Mouse (Mus musculus) induced T-regulatory cell, adult 2 months (primary cell): ENCODE measurements around the gene Dop1b.

Experiments
- DNase-seq: peaks from one replicate; pipeline ENCODE4 v3.0.0-alpha.2; 2012; ENCODE audit warnings: low read depth

Dop1b gene

DNA sequence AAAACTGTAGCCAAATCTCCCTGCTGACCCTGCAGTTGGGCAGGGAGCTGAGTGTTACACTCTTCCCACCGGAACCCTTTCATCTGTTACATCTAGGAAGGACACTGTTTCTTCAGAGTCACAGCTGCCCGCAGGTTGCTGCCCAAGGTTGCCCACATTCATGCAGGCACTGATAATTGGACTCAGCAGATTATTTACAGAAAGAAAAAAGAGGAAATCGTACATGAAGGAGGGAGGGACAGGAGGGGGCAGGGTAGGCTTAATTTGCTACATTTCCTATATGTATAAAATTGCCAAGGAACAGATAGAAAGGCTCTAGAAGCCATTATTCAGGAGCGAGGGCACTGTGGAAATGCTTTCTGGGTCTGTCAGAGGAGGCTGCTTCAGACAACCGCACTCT lies 44.9 kb downstream of the Dop1b start:
- DNase-seq, result no peak

DNA sequence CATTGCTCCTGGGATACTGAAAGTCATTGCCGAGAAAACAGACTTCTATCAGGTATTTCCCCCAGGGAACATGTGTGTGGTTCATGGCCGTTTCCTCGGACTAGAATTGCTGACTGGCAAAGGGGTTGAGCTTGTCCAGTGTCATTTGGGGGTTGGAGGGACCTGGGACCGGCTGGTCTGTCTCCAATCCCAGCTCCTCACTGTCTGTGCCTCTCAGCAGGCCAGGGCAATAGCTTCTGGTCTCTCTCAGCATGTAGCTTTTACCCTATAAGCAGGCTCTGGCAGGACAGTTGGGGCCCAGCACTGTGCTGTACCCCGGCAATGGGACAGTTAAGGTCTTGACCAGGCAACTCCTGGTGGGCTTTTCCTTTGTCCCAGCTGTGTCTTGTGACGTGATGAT lies 51.7 kb downstream of the Dop1b start:
- DNase-seq, result no peak

DNA sequence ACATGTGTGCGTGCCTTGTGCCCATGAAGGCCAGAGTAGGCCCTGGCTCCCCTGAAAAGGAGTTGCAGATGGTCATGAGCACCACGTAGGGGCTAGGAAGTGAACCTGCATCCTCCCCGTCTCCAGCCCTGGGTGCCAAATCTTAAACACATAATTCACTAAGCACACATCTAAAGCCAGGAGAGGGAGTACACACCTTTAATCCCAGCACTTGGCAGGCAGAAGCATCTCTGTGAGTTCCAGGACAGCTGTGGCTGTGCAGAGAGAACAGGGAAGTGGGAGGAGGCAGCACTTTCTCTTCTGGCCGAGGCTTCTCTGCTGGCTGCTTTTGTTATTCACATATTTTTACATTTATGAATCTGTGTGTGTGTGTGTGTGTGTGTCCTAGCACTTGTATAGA lies 52.9 kb downstream of the Dop1b start:
- DNase-seq, result no peak

- DNase-seq, result peak; percentile 56
Observed at GRCm38 (mm10) chr16:93766956-93767355, 55.3 kb downstream of the Dop1b start.

- peak; percentile 43 for DNase-seq
Observed at GRCm38 (mm10) chr16:93767548-93767947, 55.8 kb downstream of the Dop1b start.

DNA sequence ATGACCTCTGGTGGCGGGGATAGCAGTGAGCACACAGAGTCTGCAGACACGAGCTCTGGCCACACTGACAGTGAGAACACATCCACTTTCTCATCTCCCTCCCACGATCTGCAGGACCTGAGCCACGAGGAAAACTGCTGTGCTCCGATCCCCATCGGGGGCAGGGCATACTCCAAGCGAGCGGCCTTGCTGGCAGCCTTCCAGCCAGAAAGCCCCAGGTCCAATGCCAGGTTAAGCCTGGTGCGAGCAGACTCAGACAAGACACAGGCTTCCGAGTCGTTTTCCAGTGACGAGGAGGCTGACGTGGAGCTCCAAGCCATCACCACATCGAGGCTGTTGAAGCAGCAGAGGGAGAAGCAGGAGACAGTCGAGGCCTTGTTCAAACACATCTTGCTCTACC lies 57.9 kb downstream of the Dop1b start:
- no peak for DNase-seq

DNA sequence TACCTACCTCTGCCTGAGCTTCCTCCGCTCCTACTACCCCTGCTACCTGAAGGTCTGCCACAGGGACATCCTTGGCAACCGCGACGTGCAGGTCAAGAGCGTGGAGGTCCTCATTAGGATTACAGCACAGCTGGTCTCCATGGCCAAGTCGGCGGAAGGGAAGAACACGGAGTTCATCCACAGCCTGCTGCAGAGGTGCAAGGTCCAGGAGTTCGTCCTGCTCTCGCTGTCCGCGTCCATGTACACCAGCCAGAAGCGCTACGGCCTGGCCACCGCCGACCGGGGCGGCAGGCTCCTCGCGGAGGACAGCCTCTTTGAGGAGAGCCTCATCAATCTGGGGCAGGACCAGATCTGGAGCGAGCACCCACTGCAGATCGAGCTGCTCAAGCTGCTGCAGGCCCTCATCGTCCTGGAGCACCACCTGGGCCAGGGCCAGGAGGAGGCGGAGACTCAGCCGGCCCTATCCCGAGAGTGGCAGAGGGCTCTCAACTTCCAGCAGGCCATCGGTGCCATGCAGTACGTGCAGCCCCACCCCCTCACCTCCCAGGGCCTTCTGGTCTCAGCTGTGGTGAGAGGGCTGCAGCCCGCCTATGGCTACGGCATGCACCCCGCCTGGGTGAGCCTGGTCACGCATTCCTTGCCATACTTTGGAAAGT lies 58.7 kb downstream of the Dop1b start:
- no peak for DNase-seq

DNA sequence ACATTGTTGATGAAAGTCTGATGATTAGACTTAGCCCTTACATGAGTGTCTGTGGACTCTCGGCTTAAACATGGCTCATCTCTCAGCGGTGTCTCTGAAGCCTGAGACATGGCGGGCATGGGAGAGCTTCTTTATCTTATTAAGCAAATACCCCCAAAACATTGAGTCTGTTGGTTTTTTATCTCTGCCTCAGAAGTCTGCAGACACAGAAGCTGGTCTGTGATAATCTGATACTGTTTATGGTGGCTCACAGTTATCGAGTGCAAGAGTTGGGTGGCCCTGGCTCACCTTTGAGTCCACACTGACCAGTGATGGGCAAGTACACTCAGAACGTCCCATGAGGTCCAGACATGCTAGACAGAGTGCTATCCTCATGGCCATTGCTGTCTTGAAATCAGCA lies 63.0 kb downstream of the Dop1b start:
- no peak for DNase-seq

DNA sequence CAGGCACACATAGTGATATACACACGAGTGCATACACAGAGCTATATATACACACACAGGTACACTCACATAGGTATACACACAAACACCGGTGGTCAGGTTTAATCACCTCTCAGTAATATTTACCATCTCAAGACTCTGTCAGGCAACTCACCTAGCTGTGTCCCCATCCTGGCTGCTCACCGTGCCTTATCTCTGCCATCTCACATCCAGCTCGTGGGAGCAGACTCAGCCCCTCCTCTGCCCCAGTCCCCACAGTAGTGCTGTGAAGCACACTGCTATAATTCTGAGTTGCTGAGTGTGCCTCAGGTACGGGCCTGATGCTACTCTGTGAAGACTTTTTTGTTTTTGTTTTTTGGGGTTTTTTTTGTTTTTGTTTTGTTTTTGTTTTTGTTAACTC lies 64.8 kb downstream of the Dop1b start:
- DNase-seq, result no peak

GRCm38 (mm10) chr16:93777247-93777999 lies 65.7 kb downstream of the Dop1b start:
- DNase-seq, result peak; percentile 53

GRCm38 (mm10) chr16:93778393-93778792 lies 66.7 kb downstream of the Dop1b start:
- peak; percentile 61 for DNase-seq

DNA sequence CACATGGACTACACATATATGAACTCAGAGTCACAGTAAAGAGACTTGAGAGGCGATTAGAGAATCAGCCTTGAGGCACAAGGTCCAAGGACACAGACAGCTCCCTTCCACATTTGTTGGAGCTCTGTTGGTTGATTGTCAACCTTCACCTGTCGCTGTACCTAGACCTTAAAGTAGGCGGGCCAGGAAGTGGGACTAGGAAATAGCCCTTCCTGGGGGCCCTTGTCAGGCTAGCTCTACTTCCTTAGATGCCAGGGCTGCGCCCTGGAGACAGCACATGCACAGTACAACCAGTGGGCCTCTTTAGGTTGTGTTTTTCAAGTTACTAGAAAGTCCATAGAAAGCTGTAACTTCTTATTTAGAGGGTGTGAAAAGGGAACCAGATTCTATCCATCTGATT lies 67.8 kb downstream of the Dop1b start:
- DNase-seq, result no peak

GRCm38 (mm10) chr16:93780660-93781479 lies 69.2 kb downstream of the Dop1b start:
- peak; percentile 73 for DNase-seq

- DNase-seq, result no peak
Observed at GRCm38 (mm10) chr16:93784175-93784574, 72.5 kb downstream of the Dop1b start.

DNA sequence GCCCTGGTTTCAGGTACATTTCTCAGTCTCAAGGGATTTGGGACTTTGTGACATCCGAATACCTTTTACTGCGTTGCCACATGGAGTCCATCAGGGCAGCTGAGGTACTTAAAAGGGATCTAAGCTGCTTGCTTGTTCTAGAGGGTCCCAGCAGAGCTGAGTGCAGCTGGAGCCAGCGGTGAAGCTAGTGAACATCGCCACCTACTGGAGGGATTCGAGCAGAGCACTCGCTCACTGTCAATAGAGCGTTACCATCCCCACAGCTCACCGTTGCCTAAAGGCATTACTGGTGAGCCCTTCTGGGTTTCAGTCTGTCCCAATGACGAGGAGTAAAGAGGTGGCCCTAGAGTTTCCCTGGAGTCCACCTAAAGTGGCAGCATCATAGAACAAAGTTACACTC lies 74.1 kb downstream of the Dop1b start:
- peak; percentile 69 for DNase-seq

GRCm38 (mm10) chr16:93788388-93788787 lies 76.7 kb downstream of the Dop1b start:
- no peak for DNase-seq

DNA sequence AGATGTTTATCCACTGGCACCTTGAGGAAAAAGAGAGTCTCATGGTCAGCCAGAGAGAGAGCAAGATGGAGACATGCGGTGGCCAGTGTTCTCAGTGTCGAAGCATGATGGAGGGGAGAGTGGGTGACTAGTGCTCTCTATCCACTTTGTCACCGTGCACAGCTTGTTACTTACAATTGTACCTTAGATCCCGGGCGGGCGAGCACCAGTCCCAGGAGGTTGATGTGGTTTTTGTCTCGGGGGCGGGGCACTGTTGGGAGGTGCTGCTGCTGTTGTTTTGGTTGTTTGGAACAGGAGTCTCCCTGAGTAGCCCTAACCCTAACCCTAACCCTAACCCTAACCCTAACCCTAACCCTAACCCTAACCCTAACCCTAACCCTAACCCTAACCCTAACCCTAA lies 77.2 kb downstream of the Dop1b start:
- no peak for DNase-seq

DNA sequence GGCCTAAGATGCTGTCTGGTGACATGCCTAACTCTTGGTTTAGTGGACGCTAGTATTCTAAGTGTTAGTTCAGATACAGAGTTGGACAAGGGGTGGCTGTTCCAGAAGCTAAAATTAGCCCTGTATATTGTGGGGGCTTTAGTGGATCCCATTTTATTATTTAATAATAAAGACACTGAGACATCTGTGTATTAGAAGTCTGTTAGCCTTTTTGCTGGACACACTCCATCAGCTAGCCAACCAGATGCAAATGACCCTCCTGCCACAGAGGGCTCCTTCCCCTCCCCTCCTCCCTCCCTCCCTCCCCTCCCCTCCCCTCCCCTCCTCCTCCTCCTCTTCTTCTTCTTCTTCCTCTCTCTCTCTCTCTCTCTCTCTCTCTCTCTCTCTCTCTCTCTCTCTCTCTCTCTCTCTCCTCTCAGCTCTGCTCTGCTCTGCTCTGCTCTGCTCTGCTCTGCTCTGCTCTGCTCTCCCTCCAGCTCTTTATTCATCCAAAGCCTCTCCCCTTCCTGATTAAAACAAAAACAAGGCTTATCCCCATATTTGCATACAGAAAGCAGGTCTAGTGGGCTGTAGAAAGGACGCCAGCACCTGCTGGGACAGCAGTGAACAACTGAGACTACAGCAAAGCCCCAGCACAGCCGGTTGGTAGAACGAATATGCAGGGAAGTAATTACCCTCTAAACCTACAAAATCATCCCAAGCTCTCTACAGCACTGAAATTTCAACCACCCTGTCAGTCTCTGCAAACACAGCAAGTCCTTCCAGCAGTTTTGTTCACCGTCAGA lies 78.5 kb downstream of the Dop1b start:
- no peak for DNase-seq

GRCm38 (mm10) chr16:93792981-93793630 lies 81.4 kb downstream of the Dop1b start:
- DNase-seq, result no peak

DNA sequence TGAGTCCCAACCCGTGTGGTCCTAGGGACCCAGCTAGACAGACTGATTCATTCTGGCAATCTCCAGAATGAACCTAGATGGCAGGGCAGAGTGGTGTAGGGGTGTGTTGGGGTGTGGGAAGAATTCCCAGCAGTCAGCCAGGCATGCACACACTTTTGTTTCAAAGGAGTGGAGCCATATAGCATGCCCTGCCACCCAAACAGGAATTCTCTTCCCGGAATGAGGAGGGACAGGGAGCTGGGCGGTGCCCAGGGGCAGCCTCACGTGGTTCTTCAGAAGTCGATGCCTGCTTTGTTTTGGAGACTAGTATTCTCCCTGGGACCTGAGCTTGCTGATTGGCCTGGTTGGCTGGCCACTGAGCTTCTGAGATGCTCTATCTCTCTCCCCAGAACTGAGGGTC lies 83.1 kb downstream of the Dop1b start:
- DNase-seq, result no peak

DNA sequence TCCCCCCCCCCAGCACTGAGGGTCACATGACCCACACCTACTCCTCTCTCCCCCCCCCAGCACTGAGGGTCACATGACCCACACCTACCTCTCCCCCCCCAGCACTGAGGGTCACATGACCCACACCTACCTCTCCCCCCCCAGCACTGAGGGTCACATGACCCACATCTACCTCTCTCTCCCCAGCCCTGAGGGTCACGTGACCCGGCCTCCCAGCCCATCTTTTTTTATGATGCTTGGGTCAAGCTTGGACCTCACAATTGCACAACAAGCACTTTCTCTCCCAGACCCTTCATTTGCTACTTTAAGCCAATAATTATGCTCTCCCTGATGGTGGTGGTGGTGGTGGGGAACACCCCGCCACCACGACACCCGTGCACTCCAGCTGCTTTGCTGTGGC lies 83.7 kb downstream of the Dop1b start:
- DNase-seq, result no peak
